Mouse (Mus musculus): ENCODE results near the gene Mdfic.

The Mdfic gene

DNA sequence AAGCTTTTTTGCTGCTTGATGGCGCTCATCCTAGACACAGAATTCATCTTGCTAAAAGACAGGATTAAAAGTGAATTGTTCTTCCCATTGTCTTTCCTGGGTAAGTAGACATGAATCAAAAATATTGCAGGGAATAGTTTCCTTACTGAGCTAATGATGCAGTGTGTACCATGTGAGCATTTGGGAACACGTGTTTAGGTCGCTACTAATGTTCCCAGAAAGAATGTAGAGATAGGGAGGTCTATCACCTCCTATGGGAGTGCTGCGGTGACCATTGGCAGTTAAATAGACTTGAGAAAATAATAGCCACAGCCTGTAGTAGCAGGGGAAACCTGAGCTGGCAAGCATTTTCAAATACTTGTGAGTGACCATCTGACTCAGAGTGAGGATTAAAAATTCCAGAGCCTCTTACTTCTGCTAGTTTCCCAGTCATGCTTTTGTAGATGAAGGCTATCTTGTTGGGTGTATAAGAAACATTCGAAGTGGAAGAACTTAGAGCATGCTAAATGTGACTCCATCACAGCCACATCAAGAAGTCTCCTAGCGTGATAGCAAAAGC lies 22.2 kb downstream of the Mdfic start:
- DNase-seq (ENCODE audit: low spot score in 2 of 2): no peak

- DNase-seq (ENCODE audit: low spot score in 2 of 2): no peak
Observed at GRCm38 (mm10) chr6:15743291-15743792, 22.9 kb downstream of the Mdfic start.

- DNase-seq (ENCODE audit: low spot score in 2 of 2): no peak
Observed at GRCm38 (mm10) chr6:15743793-15744192, 23.3 kb downstream of the Mdfic start.

DNA sequence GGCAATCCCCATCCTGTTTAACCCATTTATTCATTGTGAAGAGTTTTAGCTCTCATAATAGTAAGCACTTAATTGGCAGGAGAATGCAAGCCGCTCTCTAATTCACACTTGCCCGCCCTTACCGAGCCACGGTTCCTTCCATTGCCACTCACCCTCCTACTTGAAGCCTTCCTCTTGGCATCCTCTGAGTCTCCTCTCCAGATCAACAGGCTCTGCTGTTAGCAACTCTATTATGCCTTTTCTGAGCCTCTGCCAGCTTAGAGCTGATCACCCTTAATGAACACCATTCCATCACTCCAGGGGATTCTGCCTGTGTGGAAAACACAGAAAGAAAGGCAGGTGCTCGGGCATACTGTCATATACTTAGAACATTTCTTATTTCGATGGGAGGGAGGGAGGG lies 24.9 kb downstream of the Mdfic start:
- DNase-seq (ENCODE audit: low spot score in 2 of 2): no peak

DNA sequence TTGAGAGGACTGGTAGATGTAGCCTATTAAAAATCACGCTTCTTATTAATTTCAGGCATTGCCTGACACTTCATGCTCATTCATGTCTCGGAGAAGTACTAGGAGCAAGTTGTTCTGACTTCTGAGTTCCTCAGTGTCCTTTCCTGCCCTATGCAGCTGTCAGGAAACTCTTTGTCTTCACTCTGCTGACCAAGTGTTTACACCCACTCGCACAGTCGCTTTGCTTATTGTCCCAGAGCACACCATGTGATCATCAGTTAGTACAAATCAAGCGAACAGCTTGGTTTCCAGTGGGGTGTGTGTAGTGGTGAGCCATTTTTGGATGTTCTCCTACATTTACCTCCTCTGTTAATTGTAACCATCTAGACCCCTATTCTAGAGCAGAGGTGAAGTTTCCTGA lies 25.4 kb downstream of the Mdfic start:
- no peak for DNase-seq (ENCODE audit: low spot score in 2 of 2)

DNA sequence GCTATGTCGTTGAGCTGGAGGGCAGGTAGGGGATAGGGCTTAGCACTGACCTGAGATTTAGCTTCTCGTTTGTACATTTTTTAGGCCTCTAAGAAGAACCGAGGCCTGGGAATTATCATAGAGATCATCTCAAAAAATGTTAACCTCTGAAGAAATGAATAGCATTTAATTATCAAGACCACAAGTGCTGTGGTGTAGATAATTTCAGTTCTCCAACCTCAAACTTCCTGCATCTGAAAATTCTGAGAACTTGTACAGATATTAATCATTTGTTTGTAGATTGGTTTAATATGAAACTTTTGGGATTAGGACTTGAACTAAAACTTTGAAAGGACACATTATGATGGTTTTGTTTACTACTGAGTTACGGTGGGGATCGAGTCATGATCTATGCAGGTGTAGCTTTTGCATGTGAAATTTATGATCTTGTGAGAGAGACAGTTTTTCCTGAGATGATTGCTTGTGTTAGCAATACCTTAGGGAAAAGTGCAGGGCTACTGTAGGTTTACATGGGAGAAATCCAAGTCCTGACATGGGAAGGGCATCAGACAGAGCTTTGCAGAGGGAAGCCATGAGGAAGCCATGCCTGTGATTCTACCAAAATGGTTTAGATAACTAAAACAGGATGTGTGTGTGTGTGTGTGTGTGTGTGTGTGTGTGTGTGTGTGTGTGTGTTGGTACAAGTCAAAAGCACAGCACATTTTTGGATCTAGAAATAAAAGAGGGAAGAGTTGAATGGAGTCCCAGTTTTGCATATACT lies 27.1 kb downstream of the Mdfic start:
- DNase-seq (ENCODE audit: low spot score in 2 of 2): peak in 1 of 2 experiments; percentile 7

DNA sequence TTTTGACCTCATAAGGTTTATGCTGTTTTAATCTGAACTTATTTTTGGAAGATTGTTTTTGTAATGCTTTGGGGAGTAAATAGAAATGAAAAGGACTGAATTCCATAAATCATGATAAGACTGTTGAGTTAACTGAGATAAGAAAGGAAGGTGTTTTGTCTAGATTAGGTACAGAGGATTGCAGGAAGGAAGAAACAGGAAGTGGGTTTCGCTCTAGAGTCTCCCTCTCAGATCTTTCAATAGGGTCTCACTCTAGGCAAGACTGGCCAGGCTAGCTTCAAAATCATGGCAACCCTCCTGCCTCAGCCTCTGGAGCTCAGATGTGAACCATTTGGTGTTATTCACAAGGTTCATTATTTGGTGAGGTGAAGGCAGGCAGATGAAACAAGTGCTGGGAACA lies 27.8 kb downstream of the Mdfic start:
- no peak for DNase-seq (ENCODE audit: low spot score in 2 of 2)

DNA sequence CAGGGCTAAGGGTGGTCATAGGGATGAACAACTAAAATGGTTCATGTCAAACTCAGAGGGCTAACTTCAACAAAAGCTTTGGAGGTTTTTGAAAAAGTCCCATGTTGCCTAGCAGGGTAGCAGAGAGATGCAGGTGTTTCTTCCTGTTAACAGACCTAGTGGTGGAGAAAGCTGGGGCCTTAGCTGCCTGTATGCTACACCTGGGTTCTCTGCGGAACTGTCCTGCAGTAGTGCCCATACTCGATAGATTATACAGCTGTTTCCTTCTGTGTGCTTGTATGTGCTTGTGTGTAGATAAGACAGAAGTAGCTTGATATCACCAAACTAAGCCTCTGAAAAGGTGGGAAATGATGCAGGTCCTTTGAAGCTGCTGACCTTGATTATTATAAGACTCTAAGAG lies 28.5 kb downstream of the Mdfic start:
- peak; percentile 10 to 31 for DNase-seq (ENCODE audit: low spot score in 2 of 2)

GRCm38 (mm10) chr6:15750101-15750500 lies 29.6 kb downstream of the Mdfic start:
- DNase-seq (ENCODE audit: low spot score in 2 of 2): no peak

GRCm38 (mm10) chr6:15751375-15751774 lies 30.9 kb downstream of the Mdfic start:
- DNase-seq (ENCODE audit: low spot score in 2 of 2): no peak

DNA sequence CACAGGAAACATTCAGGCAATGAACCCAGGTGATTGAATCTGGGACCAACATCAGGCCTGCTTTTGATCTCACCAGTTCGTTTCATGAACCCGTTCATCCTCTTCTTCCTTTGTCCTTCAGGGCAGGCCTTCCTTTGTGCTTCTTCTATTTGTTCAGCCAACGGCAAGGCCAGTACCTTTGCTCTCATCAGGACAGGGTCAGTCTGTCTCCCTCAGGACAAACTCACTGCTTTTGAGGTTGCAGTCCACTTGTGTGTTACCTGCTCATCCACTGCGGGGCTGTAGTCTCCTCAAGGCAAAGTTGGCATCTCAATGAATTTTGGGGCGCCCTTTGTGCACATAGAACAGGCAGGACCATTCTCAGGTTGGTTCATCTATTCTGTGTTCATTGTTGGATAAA lies 31.7 kb downstream of the Mdfic start:
- DNase-seq (ENCODE audit: low spot score in 2 of 2): no peak

DNA sequence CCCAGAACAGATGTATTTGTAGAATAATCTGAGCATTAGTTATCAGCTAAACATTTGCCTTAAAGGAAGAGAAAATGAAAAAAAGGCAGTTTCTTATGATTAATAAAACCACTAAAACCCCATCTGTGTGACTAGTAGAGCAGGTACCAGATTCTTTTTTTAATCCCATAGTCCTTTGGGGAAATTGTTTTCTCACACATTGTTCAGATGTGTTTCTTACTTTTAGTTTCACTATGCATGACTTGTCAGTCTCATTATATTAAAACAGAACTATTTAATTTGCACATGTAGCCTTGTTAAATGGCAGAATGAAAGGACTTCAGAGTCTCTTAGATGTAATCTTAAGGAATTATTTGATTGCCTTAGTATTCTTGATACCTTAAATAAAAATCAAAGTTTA lies 32.7 kb downstream of the Mdfic start:
- DNase-seq (ENCODE audit: low spot score in 2 of 2): no peak

GRCm38 (mm10) chr6:15758394-15758793 lies 37.9 kb downstream of the Mdfic start:
- DNase-seq (ENCODE audit: low spot score in 2 of 2): no peak

GRCm38 (mm10) chr6:15760750-15761149 lies 40.3 kb downstream of the Mdfic start:
- no peak for DNase-seq (ENCODE audit: low spot score in 2 of 2)

DNA sequence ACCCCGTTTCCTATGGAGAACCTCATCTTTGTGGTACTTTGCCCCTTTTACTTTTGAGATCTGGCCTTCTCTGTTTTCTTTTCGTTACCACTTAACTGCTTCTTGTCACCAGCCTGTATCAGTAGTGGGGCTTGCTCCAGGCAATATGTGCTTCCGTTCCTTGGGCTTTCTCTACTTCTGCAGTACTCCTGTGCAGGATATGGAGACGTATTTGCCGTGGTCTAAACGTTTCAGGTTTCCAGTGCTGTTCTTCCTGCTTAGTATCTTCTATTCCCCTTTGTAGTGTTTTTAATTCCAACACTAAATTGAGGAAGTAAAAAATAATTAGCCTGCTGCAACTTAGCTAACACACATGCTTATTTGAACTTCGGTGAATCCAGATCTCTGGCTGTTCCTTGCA lies 43.6 kb downstream of the Mdfic start:
- DNase-seq (ENCODE audit: low spot score in 2 of 2): no peak

- no peak for DNase-seq (ENCODE audit: low spot score in 2 of 2)
Observed at GRCm38 (mm10) chr6:15767460-15767859, 47.0 kb downstream of the Mdfic start.

- no peak for DNase-seq (ENCODE audit: low spot score in 2 of 2)
Observed at GRCm38 (mm10) chr6:15770128-15770527, 49.7 kb downstream of the Mdfic start.

GRCm38 (mm10) chr6:15777070-15777469 lies 56.6 kb downstream of the Mdfic start:
- no peak for DNase-seq (ENCODE audit: low spot score in 2 of 2)

GRCm38 (mm10) chr6:15780127-15780526 lies 59.7 kb downstream of the Mdfic start:
- DNase-seq (ENCODE audit: low spot score in 2 of 2): no peak

DNA sequence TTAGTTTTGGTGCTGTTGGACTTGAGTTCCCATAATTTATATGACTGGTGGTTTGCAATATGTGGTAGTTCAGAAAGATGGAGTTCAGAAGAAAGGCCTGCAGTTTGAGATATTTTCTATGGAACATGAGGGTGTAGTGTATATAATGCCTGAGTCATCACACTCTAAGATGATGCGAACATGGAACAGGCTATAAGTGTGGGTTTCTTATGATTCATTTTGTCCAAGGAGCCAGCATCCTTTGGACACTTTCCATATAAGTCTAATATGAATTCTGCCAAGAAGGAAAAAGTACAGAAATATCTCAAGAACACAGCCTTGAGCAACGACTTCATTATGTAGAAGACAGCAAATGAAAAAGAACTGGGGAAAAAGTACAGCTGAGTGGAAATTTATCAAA lies 60.2 kb downstream of the Mdfic start:
- DNase-seq (ENCODE audit: low spot score in 2 of 2): no peak

DNA sequence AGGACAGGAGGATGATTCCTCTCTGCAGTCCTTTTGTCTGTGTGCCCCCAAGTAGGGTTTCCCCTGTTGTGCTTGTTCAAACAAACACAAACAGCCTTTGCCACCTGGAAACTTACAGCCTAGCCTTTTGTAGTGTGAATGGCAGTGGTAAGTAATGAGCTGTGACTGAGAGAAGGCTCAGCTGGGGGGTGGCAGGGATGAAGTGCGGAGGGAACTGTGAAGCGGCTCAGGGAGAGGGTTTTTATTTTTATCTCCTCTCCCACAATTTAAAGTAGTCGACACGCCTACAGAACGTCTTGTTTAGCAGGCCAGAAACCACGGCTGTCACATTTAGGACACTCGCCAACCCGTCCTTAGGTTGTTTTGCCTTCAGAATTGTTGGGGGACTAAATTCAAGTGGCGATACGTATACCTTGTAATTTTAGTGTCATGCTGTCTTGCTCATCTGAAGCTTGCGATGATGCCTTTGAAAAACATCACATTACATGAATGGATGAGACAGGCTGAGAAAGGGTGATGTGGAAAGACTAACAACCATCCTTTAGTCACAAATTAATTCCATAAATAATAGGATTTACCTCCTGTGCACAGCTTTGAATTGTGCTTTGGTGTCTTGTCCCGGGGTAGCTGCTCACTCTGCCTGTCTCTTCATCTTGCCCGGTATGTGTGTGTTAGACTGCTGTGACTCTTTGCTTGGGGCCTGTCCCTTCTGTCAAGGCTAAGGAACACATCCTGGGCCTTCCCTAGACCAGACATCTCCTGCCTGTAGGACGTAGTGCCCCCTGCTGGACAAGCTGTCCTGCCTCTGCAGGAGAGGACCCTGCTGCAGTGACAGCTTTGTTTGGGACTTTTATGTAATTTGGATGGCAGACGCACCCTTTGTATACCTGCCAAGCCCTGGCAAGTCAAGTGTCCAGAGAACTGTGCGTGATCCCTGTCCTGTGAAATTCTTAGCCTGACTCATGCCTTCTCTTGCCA lies 69.4 kb downstream of the Mdfic start:
- peak; percentile 63 to 84 for DNase-seq (ENCODE audit: low spot score in 2 of 2)

All from thymus, postnatal 10 days (tissue).